Mouse (Mus musculus) retina, postnatal 1 day (tissue): ENCODE measurements around the gene Mtx1.
A peak's percentile ranks its signal among the peaks of the same experiment; 100 is the strongest.

Experiments used
- DNase-seq: peaks from one replicate; pipeline ENCODE4 v3.0.0-alpha.2; 2012

Mtx1 gene

DNA sequence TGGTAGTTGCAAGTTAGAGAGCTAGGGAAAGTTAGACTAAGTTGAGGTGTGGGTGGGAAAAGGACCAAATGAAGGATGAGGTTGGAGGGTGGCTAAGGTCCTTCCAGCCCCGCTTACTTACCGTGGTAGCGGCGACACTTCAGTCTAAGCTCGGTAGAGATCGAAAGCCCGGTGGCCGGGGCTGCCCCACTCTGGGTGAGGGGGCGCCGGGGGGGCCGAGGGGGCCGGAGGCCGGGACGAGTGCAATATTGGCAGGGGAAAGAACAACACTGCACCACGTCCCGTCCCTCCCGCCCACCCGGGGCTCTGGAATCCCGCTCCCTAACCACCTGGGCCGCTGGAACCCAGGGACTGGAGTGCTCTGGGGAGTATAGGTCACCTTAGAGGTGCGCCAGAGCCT is at the start of gene Mtx1:
Mtx1 (minus strand) TSS at position 189 of the 400 bp plus-strand sequence.
- DNase-seq = no peak

DNA sequence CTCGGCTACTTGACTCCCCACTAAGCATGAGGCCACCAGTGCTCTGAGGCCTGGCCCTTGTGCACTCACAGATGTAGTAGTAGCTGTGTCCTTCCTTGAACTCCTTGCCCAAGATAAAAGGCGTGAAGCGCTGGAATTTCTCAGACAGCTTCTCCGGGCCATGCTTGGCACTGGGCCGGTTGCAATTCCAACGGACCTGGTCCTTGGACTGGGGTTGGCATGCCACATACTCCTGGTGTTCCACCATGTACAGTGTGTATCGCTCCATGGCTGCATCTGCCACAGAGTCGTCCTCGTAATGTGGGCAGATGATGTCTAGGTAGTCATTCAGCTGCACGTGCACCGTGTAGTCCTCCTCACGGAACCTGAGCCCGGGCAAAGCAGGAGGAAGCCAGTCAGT is 49.2 kb upstream of the Mtx1 start:
- no peak for DNase-seq

DNA sequence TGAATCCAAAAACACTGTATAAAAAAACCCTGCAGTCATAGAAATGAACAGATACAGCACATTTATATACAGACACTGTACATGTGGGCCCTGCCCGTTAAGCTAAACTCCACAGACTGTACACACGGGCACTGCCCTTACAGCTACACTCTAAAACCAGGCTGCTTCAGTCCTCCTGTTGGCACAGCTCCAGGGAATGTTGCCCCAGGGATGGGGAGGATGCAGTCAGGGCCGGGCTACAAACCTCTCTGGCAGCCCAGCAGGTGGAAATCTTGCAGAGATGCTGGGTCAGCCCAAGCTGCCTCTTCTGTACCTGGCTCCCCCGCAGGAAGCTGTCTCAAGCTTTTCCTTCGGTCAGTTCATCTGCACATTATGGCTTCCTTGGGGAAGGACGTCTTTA is 44.9 kb upstream of the Mtx1 start:
- DNase-seq = peak; percentile 33

DNA sequence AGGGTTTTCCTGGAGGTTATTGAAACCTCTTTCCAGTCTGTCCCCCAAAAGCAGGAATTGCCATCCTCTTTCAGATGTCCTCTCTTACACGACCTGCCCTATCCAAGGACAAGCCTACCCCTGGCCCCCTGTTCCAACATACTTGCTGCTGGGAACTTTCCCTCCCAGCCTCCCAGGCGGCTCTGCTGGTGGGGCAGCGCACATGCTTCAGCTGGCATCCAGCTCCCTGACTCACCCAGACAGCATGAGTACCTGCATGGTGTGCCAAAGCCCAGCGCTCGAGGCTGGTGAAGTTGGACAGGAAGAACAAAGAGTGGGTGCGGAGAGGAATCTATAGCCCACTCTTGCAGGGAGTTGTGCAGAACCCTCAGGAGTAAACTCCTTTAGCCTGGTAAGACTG is 44.0 kb upstream of the Mtx1 start:
- DNase-seq = no peak

DNA sequence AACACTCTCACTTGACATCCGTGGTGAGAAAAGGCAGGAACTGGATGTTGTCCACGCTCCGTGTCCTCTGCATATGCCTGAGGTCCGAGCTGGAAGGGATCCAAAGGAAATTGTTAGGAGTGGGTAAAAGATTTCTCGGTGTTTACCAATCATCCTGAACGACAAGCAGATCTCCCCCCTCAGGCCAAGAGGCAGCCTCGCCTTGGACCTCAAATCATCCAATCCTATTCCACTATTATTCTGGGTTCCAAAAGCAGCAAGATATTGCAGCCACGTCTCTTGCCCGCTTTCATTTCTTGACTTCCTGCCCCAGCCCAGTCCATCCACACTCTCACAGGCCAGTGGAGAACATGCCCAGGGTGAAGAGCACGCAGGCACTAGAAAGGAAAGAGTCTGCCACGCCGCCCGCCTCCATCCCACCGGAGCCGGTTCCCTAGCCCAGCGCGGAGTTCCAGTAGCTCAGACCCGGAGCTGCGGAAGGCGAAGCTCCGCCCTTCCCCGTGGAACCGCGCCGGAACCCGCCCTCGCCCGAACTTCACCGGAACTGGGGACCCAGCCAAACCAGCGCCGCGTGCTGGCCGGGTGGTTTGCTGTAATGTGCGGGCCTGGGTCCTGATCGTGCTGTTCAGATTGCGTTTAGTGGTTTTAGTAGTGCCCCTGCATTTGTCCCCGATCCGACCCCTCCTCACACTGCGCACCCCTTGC is 43.3 kb upstream of the Mtx1 start, which contains the start of gene Slc50a1:
Slc50a1 (minus strand) TSS at position 520 of the 705 bp plus-strand sequence.
- peak; percentile 78 for DNase-seq

DNA sequence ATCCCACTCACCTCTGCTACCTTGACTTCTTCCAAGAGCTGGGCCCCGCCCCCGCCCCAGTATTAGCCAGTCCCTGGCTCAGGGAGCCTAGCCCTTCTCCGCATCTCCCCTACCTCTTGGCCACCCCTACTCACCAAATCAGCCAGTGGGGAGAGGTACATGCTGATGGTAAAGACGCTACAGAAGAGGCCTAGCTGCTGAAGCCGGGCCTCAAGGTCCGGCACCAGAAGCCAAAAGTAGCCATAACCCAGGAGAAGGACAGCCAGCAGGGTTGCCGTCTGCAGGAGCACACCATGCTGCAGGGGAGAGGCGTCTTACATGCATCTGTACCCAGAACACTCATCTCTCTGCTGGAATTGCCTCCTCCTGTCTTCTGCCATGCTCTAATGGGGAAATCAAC is 42.0 kb upstream of the Mtx1 start:
- no peak for DNase-seq

DNA sequence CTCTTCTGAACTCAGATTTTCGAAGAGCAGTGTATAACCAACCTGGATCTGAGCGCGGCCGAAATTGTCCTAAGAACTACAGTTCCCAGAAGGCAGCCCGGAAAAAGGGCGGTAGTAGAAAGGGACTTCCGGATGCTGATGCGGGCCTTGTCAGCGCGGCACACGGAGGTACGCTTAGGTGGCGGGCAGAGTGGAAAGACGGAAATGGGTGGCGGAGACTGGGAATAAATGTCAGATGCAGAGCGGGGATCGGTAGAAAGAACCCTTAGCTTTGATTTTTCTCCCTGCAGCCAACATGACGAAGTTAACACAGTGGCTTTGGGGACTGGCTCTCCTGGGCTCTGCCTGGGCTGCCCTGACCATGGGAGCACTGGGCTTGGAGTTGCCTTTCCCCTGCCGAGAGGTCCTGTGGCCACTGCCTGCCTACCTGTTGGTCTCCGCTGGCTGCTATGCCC is 39.6 kb upstream of the Mtx1 start:
- DNase-seq = peak; percentile 87

DNA sequence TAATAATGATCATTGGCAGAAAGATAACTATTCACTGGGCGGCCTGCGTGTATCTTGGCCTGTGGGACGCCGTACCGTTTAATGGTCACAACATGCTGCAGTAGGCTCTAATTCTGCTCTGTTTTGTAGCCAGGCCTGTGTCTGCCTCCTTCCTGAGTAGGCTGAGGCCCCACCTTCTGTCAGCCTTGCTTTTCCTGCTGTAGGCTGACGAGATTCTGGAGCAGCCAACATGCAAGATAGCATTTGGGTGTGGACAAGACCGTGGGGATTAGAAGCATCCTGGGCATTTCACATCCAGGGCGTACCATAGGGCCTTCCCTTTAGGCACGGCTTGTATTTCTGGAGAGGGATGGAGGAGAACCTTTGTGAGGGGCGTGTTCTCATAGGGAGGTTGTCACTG is 35.5 kb upstream of the Mtx1 start:
- no peak for DNase-seq

DNA sequence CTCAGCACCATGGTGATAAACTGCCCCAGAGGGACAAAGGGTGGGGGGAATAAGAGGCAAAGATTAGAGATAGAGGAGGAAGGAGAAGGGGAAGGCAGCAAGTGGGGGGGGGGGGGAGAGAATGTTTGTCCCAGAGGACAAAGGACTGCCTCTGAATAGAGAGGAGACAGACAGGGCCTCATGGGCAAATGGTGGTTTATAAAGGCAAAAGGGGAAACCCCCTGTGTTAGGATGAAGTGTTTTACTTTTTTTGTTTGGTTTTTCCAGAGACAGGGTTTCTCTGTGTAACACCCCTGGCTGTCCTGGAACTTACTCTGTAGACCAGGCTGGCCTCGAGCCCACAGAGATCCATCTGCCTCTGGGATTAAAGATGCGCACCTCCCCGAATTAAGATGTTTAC is 33.3 kb upstream of the Mtx1 start:
- DNase-seq = no peak

DNA sequence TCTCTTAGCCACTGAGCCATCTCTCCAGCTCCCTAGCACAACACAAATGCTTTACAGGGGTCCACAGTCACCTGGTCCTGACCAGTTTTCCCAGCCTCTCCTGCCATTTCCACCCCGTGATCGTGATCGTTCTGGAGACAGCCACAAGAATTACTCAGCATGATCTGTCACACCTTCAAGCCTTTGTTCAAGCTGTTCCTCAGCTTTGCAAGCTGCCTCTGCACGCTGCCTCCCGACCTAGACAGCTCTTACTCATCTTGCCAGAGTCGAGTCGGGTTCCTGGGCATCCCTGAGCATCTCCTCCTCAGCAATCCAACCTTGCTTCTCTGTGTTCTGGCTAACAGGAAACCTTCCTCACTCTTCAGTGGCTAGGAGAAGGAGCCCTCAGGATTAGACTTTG is 32.2 kb upstream of the Mtx1 start, which contains the start of gene Dpm3:
Dpm3 (plus strand) TSS at position 283 of the 400 bp plus-strand sequence.
- DNase-seq = no peak

DNA sequence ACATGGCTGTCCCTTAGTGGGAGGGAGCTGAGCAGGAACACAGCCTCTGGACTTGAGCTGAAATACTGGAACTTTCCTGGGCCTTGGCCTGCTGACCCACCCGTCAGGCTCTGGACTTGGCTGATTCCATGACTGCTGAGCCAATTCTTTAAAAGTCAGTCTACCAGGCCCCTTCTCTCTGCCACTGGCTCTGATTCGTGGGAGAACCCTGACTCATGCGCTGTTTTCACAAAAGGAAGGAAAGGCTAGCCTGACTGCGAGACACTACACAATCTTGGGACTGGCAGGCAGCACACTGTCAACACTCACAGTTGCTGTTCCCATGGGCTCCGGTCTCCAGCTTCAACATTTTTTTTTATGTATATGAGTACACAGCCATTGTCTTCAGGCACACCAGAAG is 29.3 kb upstream of the Mtx1 start:
- DNase-seq = no peak

DNA sequence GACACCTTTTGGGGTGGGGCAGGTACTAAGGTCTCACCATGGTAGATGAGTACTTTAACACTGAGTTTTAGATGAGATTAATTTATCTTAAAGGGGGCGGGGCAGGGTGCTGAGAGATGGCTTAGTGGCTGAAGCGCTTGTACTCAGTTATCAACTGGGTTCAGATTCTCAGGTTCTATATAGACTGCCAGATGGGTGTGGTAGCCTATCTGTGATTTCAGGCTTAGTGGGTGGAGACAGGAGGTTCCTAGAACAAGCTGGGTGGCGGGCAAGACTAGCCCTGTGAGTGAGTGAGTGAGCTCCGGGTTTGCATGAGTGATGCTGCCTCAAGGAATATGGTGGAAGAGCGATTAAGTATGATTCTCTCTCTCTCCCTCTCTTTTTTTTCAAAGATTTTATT is 28.1 kb upstream of the Mtx1 start:
- DNase-seq = no peak

DNA sequence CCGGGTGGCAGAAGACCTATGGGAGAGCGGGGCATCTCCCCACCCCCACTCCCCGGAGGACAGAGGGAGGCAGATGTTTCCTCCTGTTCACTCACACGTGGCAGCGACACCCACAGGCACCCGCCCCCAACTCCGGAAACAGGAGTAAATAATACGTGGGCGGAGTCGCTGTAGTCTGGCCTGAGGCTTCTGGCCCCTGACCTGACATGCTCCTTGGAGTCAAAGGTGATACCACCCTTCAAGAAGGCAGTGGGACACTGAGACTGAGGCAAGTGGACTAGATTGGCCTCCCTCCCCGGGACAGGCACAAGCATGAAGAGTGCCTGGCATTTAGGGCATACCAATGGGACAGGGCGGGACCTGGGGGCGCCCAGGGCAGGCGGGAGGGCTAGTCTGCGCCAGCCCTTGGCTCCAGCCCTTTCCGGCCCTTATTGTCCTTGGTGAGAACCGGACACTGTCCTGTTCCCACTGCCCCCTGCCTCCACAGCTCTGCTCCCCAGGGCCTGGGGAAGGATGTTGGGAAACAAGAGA is 24.5 kb upstream of the Mtx1 start:
- DNase-seq = peak; percentile 45

DNA sequence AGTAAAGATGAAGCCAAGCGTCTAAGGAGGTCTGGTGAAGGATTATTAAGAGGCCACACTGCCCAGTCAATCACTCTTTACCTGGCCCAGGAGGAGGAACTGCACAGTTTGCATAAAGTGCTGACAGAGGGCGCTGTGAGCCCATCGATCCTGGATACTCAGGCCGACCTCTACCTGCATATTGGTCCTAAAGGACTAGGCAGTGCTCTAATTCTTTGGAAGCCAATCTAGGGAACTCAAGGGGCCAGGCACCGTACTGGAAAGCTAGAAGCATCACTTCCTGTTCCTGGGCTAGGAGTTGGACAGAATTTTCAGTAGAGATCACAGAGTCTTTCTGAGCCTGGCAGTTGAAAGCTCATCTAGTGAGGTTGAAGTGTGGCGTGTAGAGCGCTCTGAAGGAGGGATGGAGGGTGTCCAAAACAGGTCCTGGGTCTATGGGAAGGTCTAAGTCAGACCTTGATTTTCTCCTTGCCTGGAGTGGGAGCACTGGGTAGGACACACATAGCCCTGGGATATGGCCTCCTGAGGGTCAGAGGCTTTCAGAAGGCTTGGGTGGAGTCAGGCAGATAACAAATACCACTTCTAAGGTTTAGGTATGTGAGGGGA is 23.6 kb upstream of the Mtx1 start:
- peak; percentile 57 for DNase-seq

DNA sequence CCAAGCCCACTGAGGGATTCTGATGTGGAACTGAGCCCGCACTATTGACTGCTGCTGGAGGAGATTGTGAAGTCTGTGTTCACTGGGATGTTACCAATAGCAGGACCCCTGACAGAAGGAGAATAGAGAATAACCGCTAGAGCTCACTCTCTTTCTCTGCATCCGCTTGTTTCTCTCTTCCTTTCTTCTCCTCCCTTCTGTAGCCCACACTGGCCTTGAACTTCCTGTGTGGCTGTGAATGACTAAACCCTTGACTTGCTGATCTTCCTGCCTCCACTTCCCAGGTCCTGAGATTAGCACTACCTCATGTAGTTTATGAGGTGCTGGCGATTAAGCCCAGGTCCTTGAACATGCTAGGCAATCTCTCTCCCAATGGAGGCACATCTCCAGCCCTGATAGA is 20.6 kb upstream of the Mtx1 start:
- DNase-seq = no peak

DNA sequence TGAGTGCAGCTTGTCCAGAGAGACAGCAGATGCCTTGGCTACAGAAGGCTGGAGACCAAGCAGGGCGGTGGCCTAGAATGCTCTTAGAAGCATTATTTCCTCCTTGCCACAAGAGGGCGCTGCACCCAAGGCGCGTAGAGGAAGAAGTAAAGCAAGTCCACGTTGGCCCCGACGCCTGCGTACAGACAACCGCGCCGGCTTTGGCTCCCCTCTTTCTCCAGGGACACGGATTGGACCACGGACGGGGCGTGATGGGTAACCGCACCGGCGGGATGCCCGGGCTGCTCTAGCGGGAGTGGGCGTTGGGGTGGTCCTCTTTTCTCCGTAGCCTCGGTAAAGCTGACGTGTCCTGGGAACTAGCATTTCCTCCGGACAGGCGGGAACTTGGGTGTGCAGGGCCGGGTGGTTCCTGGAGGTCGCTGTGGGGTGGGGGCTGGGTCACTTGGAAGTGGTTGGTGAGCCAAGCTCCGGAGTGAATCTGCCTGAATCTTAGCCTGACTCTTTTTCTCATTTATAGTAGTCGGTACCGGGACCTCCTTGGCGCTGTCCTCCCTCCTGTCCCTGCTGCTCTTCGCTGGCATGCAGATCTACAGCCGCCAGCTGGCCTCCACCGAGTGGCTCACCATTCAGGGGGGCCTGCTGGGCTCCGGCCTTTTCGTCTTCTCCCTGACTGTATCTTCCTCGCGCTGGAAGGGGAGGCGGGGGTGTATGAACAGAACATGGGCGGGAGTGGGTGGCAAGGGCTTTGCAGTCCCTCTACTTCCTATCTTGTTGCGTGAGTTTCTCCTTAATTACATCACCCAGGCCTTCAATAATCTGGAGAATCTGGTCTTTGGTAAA is 19.6 kb upstream of the Mtx1 start, which contains the start of gene Trim46:
Trim46 (minus strand) TSS at position 49 of the 840 bp plus-strand sequence.
- peak; percentile 96 for DNase-seq

DNA sequence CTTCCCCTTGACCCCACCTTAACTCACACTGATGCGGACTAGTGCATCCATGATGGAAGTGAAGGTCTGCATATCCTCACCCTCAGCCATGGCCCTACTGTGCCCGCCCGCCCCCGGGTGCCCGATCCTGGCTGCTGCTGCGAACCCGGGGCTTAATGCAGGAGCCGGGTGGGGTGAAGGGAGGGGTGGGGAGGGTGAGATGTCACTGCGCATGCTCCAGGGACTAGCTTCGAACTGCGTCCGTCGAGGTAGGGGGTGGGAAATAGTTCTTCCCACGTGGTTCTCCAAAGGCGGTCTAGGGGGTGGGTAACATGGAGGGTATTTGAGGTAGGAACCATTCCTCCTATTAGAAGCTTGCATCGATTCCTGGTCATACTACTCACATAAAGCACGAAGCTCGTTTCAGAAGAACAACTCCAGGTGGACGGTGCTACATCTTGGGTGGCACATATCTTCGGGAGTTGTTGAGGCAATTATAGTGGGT is 18.8 kb upstream of the Mtx1 start, which contains the start of gene Krtcap2:
Krtcap2 (plus strand) TSS at position 279 of the 484 bp plus-strand sequence.
- peak; percentile 71 for DNase-seq

DNA sequence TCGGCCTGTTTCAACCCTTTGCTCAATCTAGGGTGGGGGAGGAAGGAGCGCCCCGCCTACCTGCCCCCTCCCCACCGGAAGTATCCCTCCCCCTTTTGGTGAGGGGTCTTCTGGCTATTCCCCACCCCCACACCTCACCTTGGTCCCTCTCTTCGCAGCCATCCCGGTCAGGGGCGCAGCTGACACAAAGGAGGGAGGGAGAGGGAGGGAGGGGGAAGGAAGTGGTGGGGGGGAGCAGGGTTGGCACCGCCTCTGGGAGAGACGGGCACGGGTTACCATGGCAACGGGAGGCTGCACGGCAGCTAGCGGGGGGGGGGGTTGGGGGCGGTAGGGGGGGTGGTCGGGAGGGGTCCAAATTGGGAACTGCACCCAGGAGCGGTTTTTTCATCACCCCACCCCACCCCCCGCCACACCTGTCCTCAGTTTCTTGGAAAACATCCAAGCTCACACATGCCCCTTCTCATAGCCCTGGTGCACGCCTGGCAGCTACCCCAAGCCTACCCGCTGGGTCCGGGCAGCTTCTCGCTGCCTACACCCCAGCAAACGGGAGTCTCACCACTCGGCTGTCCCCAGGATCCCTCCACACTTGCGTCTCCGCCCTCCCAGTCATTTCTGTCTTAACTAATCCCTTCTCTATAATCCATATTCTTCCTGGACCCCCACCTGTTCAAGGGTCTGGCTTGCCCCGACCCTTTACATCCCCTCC is 18.2 kb upstream of the Mtx1 start:
- peak; percentile 84 for DNase-seq

DNA sequence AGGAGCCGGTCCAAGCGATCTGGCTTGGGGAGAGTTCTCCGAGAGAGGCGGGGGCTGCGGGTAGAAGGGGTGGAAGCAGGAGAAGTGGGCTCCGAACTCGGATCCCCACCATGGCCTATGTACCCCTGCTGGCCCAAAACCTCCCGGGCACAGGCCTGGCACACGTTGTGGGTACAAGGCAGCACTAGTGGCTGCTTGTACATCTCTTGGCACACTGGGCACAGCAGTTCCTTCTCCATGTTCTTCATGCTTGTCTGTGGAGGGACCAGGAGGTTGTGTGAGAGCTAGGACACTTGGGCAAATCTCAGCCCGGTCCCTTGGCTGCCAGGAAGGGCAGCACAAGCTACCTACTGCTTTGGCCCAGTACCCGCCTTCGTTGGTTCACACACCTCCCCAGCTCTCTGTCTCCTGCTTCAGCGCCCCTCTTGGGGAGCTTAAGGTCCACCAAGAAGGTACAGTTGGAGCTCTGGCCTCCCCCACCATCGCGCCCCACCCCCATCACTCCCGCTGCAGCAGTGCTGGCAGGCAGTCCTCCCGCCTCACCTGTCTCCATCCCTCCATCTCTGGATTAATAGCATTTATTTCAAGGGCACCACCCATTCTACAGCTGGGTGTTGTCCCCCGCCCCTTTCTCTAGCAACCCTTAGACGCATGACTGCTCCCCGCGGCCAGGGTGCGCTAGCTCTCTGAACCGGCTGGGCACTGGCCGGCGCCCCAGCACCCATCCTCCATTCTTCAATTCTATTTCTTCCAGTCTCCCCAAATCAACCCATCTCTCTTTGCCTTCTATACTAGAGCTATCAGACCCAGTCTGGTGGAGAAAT is 17.5 kb upstream of the Mtx1 start:
- DNase-seq = peak; percentile 63

DNA sequence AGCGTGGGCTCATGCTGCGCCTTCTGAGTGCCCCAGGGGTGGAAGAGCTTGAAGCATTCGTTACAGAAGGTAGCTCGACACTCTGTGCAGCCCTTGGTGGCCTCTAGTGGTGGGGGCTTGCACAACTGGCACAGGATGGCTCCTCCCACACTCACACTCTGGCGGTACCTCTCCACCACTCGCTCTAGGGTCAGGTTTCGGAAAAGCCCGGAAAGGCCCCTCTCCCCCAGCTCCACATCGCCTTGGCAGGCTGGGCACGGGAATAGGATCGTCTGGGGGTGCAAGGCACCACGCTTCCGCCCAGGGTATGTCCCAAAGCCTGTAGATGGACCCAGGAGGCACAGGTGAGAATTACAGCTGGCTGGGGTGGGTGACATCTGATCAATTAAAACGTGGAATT is 16.7 kb upstream of the Mtx1 start:
- DNase-seq = peak; percentile 72

DNA sequence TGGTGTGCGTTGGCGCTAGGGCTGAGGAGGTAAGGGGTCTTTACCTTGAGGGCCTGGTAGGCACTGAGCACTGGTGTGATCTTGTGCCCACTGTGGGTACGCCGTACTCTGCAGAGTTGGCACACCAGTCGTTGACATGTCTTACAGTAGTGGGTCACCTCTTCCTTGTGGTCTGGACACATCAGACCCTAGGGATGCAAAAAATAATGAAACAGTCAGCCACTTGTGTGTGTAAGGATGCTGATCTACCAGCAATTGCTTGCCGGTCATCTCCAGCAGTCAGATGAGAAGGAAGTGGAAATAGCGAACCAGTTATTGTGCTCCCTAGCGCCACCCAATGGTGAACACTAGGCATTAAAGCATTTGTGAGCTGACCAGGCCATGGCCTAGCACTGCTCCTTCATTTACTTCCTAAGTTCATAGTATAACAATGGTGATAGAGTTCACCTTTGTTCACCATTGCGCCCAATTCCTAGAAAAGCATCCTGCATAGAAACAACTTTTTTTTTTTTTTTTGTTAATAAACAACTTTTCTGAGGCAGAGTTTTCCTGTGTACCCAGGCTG is 15.5 kb upstream of the Mtx1 start:
- peak; percentile 76 for DNase-seq
